Mouse (Mus musculus): ENCODE measurements around the gene Gpld1.
"Not testable (repeated sequence)": the region's sequence is repeated elsewhere in the genome, so short reads cannot be mapped to it uniquely, and the experiment has no call there.

Gpld1 gene

DNA sequence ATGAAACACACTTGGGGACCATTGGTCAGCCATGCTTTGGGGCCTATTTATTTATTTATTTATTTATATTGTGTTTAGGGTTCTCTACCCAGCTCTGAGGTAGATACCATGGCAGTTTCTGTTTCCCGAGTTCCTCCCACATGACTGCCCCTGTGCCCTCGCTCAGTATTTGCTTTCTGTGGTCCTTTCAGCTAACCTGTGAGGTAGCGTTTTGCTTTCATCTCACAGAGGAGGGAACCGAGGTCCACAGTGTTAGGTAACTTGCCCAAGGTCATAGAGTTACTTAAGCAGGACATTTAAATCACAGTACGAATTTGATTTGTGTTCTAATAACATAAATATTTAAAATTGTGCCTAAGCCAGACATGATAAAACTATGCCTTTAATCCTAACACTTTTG lies 4.2 kb downstream of the Gpld1 start:
- DNase-seq (ENCODE audit: low read depth), result no peak

DNA sequence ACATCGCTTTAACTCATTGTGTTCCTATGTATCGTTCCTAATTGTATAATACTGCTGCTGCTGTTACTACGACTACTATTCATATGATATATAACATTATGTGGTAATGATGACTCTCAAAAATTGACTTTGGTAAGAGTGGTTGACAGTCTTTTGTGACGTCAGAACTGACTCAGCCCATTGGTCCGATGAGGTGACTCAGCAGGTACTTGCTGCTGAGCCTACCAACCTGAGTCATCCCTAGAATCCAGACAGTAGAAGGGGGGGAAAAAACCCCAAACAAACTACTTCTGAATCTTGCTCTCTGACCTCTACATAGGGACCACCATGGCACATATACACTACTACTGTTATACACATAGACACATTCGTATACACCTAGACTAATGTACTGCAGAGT lies 5.9 kb downstream of the Gpld1 start:
- peak; percentile 36 for DNase-seq (ENCODE audit: low read depth)

DNA sequence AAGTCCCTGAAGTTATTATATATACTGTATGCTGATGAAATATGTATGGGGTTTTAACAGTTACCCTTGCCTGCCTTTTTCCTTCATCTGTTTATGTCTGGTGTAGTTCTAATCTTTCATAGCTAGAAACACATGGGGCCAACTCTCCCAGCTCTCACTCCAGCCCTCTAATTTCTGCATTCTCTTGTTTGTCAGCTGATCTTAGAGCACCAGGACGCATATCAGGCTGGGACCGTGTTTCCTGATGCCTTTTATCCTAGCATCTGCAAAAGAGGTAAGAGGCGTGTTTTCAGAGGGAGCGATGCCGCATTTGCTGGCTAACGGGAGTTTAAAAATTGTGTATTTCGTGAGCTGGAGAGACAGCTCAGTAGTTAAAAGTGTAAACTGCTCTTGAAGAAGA lies 9.7 kb downstream of the Gpld1 start:
- DNase-seq (ENCODE audit: low read depth), result no peak

- DNase-seq (ENCODE audit: low read depth), result no peak
Observed at GRCm38 (mm10) chr13:24955091-24955490, 12.1 kb downstream of the Gpld1 start.

- DNase-seq (ENCODE audit: low read depth), result no peak
Observed at GRCm38 (mm10) chr13:24955500-24955899, 12.5 kb downstream of the Gpld1 start.

GRCm38 (mm10) chr13:24958671-24959070 lies 15.7 kb downstream of the Gpld1 start:
- DNase-seq (ENCODE audit: low read depth), result no peak

DNA sequence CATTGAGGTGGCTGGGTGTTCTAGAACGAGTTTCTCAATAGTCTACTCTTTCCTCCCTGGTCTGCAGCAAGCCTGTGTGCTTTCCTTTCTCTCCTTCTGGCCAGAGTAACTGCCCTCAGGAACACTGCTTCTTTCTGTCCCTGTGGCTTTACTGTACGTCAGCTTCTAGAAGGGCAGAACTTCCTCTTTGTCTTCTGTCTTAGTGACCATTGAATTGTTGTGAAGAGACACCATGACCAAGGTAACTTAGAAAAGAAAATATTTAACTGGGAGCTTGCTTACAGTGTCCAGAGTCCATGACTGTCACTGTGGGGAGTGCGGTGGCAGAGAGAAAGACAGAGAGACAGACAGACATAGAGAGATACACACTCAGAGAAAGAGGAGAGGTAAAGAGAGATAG lies 17.1 kb downstream of the Gpld1 start:
- no peak for DNase-seq (ENCODE audit: low read depth)

DNA sequence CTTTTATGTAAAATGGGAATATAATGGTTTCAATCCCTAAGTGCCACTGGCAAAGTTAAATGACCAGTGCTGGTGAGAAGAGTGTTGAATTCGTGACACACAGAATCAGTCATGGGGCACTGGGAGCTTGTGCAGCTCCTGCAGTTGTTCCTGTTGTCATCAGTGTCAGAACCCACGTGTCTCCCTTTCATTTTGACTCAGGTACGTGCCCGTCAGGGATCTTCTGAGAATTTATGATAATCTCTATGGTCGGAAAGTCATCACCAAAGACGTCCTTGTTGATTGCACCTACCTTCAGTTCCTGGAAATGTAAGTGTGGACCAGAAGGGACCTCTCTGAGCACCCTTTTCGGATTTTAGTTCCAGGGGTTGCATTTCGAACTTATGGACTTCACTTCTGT lies 19.2 kb downstream of the Gpld1 start:
- DNase-seq (ENCODE audit: low read depth), result no peak

DNA sequence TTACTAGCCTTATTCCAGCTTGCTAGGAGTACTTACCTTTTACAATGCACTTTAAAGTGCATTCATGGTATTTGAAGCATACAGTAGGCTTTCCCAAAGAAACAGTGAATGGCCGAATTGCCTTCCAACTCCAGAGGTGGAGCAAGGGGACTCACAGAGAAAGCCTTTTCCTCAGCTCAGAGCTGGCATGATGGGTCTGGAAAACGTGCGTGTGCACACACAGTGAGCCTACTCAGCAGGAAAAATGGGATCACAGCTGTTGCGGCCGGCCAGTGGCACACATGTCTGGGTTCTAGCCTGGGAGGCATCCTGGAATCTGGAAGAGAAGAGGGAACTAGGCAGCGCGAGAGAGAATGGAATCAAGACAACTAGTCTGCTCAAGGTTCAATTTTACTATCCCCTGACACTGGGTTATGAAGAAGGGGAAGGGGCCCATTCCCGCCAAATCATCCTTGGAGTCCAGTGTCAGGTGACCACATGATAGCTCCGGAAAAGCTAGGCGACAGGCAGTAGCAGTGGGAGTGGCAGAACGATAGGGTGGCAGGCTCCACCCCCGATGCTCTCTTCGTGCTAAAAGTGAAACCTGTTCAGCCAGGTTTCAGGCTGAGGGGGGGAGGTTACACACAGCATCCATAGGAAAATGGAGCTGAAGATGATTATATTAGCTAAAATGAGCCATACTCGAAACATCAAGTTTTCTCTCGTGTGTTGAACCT lies 22.3 kb downstream of the Gpld1 start:
- no peak for DNase-seq (ENCODE audit: low read depth)

- no peak for DNase-seq (ENCODE audit: low read depth)
Observed at GRCm38 (mm10) chr13:24965846-24966201, 22.9 kb downstream of the Gpld1 start.

DNA sequence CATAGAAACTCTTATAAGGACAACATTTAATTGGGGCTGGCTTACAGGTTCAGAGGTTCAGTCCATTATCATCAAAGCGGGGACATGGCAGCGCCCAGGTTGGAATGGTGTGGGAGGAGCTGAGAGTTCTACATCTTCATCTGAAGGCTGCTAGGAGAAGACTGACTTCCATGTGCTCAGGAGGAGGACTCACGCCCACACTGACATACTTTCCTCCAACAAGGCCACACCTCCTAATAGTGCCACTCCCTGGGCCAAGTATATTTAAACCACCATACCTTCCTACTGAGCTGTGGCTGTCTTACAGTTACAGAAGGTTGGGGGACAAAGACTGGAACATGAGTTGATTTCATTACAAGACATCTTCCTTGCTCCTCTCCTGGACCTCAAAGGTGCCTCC lies 28.8 kb downstream of the Gpld1 start:
- not testable (repeated sequence) for DNase-seq (ENCODE audit: low read depth)

- DNase-seq (ENCODE audit: low read depth), result no peak
Observed at GRCm38 (mm10) chr13:24976384-24976783, 33.4 kb downstream of the Gpld1 start.

- peak; percentile 66 for DNase-seq (ENCODE audit: low read depth)
Observed at GRCm38 (mm10) chr13:24977820-24978342, 34.9 kb downstream of the Gpld1 start.

DNA sequence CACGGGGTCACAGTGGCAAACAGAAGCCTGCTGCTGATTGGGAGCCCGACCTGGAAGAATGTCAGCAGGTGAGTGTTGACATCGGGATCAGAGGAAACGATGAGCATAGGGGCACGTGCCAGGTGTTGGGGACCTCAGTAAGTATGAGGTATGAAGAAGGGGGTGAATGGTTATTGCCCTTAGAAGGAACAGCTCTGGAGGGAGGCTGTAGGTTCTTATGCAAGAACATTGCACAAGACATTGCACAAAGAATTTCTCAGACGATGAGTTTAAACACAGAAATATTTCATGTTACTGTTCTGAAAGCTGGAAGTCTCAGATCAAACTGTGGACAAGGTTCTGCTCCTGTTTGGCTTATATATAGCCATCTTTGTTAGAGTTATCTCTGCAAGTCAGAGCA lies 38.1 kb downstream of the Gpld1 start:
- DNase-seq (ENCODE audit: low read depth), result peak; percentile 46

DNA sequence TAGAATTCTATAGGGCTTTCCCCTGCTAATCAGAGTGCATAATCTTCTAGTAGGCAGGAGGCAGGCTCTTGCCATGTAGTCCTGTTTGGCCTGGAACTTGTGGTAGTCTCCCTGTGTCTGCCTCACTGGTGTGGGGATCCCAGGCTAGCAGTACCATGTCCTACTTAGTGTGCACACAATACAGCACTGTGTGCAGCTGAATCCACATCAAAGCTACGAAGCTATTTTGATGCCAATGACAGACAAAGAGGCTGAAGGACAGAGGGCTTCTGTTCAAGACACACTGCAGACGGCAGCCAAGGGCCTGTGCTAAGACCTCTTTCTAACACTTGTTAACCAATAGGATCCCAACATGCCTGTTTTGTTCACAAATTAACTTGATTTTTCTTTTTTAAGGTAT lies 42.5 kb downstream of the Gpld1 start:
- no peak for DNase-seq (ENCODE audit: low read depth)

- DNase-seq (ENCODE audit: low read depth), result peak; percentile 65
Observed at GRCm38 (mm10) chr13:24988391-24988790, 45.4 kb downstream of the Gpld1 start.

DNA sequence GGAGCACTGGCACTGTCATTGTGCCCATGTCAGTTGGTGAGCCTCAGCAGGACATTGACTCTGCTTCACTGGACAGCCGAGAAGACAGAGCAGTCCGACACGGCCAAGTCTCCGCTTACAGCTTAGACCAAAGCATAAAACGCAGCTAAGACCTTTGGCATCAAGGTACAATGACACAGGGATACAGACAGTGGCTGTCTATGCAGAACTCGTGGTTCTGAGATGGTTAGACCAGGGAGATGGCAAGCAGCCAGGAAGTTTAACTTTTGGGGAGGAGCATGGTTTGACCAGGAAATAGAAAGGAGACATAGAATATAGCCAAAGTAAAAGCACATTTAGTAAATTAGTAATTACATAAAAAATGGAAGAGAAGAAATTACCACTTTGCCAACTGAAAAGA lies 46.1 kb downstream of the Gpld1 start:
- DNase-seq (ENCODE audit: low read depth), result no peak

- DNase-seq (ENCODE audit: low read depth), result no peak
Observed at GRCm38 (mm10) chr13:24993160-24993559, 50.2 kb downstream of the Gpld1 start.

DNA sequence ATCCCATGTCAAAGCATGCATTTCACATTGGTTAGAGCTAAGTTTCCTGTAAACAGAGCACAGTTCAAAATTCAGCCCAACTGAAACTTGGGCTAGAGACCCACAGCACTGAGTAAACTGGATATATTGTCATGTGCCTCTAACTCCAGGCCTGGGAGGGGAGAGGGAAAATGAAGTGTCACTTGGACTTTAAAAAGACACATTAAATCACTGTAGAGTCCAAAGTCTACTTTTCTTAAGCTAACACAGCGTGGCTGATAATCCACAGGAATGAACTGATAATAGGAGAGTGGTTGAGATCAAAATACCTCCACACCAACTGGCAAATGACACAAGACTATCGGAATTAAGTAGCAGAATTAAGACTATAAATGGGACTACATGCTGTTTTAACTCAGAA lies 56.6 kb downstream of the Gpld1 start:
- DNase-seq (ENCODE audit: low read depth), result no peak

DNA sequence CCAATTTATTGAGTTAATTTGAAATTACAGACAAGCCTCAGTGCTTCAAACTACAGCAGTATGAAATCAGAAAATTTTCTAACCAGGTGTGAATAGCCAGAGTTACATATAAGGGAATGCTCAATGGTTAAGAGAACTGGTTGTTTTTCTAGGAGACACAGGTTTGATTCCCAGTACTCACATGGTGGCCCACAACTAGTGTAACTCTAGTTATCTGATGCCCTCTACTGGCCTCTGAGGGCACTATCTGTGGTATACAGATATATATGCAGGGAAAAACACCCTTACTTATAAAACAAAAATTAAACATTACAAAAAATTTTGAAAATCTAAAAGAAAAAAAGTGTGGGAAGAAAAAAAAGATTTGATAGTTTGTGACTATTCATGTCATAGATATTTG lies 60.0 kb downstream of the Gpld1 start:
- DNase-seq (ENCODE audit: low read depth), result peak; percentile 27

DNA sequence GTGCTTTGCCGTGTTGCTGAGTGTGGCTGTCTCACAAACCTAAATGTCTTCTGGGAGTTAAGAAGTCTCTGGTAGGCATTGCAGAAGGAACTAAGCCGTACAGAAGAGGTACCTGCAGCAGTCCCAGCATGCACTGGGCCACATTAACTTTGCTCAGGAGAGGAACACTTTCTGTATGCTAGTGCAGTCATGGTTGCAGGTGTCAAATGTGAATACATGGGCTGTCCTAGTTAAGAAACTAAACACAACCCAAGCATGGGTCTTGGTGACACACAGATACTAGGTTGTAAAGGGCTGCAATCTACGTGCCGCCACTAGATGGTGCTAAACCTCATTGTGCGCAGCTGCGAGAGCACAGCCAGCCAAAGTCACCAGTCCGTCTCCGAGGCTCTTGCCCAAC lies 64.2 kb downstream of the Gpld1 start:
- DNase-seq (ENCODE audit: low read depth), result no peak

DNA sequence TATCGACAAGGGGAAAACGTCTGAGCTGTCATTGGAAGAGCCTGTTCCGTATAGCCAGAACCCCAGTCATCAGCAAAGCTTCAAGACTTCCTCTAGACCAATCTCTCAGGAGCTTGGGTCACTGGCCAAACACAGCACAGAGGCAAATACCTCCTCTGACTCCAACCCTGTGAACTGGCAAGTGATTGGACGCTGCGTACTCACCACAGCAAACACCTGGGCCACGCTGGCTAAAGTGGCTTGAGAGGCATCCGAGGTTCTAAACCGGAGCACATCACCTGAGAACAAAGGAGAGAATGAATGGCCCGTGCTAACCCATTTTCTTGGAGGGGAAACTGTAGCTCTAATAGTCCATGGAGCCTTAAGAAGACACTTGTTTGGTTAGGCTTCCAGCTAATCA lies 75.4 kb downstream of the Gpld1 start:
- DNase-seq (ENCODE audit: low read depth), result no peak

DNA sequence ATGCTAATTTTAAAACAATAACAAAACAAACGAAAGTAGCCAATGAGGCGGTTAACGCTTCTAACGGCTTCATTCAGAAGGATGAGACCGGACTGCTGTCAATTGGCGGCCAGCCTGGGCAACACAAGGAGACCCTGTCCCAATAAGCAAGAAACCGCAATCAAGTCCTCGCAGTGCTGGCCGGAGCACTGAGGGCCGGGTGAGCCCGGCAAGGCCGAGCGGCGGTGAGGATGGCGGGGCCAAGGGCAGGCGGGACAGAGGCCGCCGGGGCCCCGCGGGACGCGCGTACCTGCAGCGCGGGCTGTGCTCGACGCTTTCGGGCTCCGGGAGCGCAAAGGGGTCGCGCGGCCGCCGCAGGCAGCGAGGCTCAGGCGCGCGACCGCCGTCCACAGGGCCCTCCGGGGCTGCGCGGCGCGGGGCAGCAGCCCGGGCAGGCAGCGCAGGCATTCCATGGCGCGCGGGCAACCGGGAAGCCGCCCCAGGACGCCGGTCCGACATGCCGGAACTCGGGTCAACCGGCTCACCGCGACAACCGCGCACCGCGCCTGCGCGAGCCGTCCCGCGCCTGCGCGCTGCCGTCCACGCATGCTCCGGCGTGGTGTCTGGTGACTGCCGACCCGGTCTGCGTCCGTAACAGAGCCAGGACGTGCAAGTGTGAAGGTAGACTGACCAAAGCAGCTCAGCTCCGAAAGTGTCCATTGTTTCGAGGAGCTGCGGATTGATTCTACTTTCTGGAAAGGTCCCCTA lies 77.0 kb downstream of the Gpld1 start, which contains the start of gene Mrs2:
Mrs2 (minus strand) TSS at position 587 of the 747 bp plus-strand sequence.
- DNase-seq (ENCODE audit: low read depth), result peak; percentile 90

DNA sequence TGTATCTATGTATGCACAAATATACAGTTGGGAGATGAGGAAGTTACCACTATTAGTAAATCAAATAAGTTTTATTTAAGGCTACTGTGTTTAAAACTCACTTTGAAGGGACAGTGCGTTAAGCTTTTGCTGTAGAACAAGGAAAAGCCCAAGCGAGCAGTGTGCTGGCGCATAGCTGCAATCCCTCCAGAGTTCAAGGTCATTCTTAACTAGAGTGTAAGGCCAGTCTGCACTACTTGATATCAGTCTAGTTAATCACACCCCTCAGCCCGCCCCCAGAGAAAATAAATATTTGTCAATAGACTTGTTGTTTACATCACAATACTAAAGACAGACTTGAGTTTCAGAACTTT lies 77.6 kb downstream of the Gpld1 start:
- no peak for DNase-seq (ENCODE audit: low read depth)
